Mouse (Mus musculus) MEL (cell line): Measurements from ENCODE around the gene Arpp21. TPM values are rescaled to one million over a fixed set of nuclear protein-coding genes. Genes with fewer than 3 reads are reported as not detected.

Experiments used
- DNase-seq: peaks from one replicate; pipeline ENCODE4 v3.0.0; 2011; ENCODE audit warnings: low read depth, low spot score
- H3K27ac ChIP-seq: 2 replicates; pipeline ENCODE4 v1.5.1; 2012; ENCODE audit warnings: low read depth, mild to moderate bottlenecking, control low read depth, low read length, moderate library complexity; ENCODE audit not compliant: control insufficient read depth
- H3K27me3 ChIP-seq, 2 experiments: fragments of 150-350 bp in 1 of 2; sonication (generic) in 1 of 2; 2 replicates each; pipeline ENCODE4 v1.6.1; 2012; ENCODE audit warnings: low read length in 2 of 2, mild to moderate bottlenecking in 2 of 2, improper control_type of control experiment in 1 of 2, moderate library complexity in 1 of 2; ENCODE audit not compliant: insufficient read depth in 2 of 2, control insufficient read depth in 1 of 2
- H3K36me3 ChIP-seq, 2 experiments: 2 replicates each; pipeline ENCODE4 v1.6.1; 2012 to 2014; ENCODE audit warnings: low read length in 2 of 2, improper control_type of control experiment in 1 of 2, inconsistent platforms in 1 of 2, mild to moderate bottlenecking in 1 of 2; ENCODE audit not compliant: insufficient read depth in 2 of 2, control insufficient read depth in 1 of 2
- H3K4me1 ChIP-seq, 2 experiments: fragments of 150-350 bp in 1 of 2; sonication (generic) in 1 of 2; 2 replicates each; pipeline ENCODE4 v1.6.1; 2012; ENCODE audit warnings: low read length in 2 of 2, improper control_type of control experiment in 1 of 2, mild to moderate bottlenecking in 1 of 2; ENCODE audit not compliant: insufficient read depth in 2 of 2, control insufficient read depth in 1 of 2
- H3K4me3 ChIP-seq, 2 experiments: fragments of 150-350 bp in 1 of 2; sonication (generic) in 1 of 2; 2 replicates each; pipeline ENCODE4 v1.5.1; 2012; ENCODE audit warnings: low read depth in 2 of 2, low read length in 2 of 2, mild to moderate bottlenecking in 2 of 2, moderate library complexity in 2 of 2, control low read depth in 1 of 2, improper control_type of control experiment in 1 of 2; ENCODE audit not compliant: control insufficient read depth in 1 of 2, insufficient read depth in 1 of 2
- H3K79me2 ChIP-seq: 2 replicates; pipeline ENCODE4 v1.6.1; 2012; ENCODE audit warnings: mild to moderate bottlenecking, low read length, moderate library complexity; ENCODE audit not compliant: control insufficient read depth, poor library complexity, insufficient read depth
- H3K9ac ChIP-seq: 2 replicates; pipeline ENCODE4 v1.6.1; 2012; ENCODE audit warnings: low read depth, mild to moderate bottlenecking, control low read depth, low read length, moderate library complexity; ENCODE audit not compliant: control insufficient read depth, poor library complexity, severe bottlenecking
- H3K9me3 ChIP-seq: fragments of 150-350 bp; sonication (generic); replicated peaks from 2 replicates; pipeline ENCODE4 v1.6.1; 2012; ENCODE audit warnings: mild to moderate bottlenecking, low read length, improper control_type of control experiment, moderate library complexity; ENCODE audit not compliant: insufficient read depth
- CHD1 ChIP-seq: IDR thresholded peaks from 2 replicates; pipeline ENCODE4 v1.6.1; 2012; ENCODE audit warnings: low read depth, mild to moderate bottlenecking, inconsistent platforms, low read length, improper control_type of control experiment
- CHD2 ChIP-seq: IDR thresholded peaks from 2 replicates; pipeline ENCODE4 v1.6.1; 2011; ENCODE audit warnings: low read length, improper control_type of control experiment
- EP300 ChIP-seq, 2 experiments: IDR thresholded peaks; 2 replicates each; pipeline ENCODE4 v1.6.1; 2011; ENCODE audit warnings: improper control_type of control experiment in 2 of 2, low read length in 2 of 2, low read depth in 1 of 2, mild to moderate bottlenecking in 1 of 2
- ETS1 ChIP-seq: IDR thresholded peaks from 2 replicates; pipeline ENCODE4 v1.6.1; 2012; ENCODE audit warnings: low read depth, mild to moderate bottlenecking, inconsistent platforms, low read length, improper control_type of control experiment, moderate library complexity
- GABPA ChIP-seq: IDR thresholded peaks from 2 replicates; pipeline ENCODE4 v1.6.1; 2012; ENCODE audit warnings: low read depth, mild to moderate bottlenecking, inconsistent platforms, low read length, improper control_type of control experiment, moderate library complexity
- MAFK ChIP-seq: IDR thresholded peaks from 2 replicates; pipeline ENCODE4 v1.6.1; 2011; ENCODE audit warnings: low read depth, mild to moderate bottlenecking, low read length, improper control_type of control experiment, borderline replicate concordance
- MAZ ChIP-seq: IDR thresholded peaks from 2 replicates; pipeline ENCODE4 v1.6.1; 2012; ENCODE audit warnings: low read depth, mild to moderate bottlenecking, inconsistent platforms, low read length, improper control_type of control experiment
- MEF2A ChIP-seq: IDR thresholded peaks from 2 replicates; pipeline ENCODE4 v1.6.1; 2014; ENCODE audit warnings: low read depth, mild to moderate bottlenecking, inconsistent platforms, low read length, improper control_type of control experiment; ENCODE audit not compliant: poor library complexity, insufficient replicate concordance, severe bottlenecking; ENCODE audit errors: extremely low read depth
- MXI1 ChIP-seq: IDR thresholded peaks from 2 replicates; pipeline ENCODE4 v1.6.1; 2011; ENCODE audit warnings: mild to moderate bottlenecking, low read depth, low read length, improper control_type of control experiment
- NRF1 ChIP-seq: IDR thresholded peaks from 2 replicates; pipeline ENCODE4 v1.6.1; 2014; ENCODE audit warnings: low read depth, mild to moderate bottlenecking, inconsistent platforms, low read length, improper control_type of control experiment, moderate library complexity; ENCODE audit not compliant: poor library complexity, insufficient read depth, severe bottlenecking
- POLR2A ChIP-seq, 2 experiments: IDR thresholded peaks; 2 replicates each; pipeline ENCODE4 v1.6.1; 2011 to 2012; ENCODE audit warnings: low read length in 2 of 2, mild to moderate bottlenecking in 2 of 2, control low read depth in 1 of 2, improper control_type of control experiment in 1 of 2, low read depth in 1 of 2, moderate library complexity in 1 of 2; ENCODE audit not compliant: control insufficient read depth in 1 of 2, insufficient read depth in 1 of 2, poor library complexity in 1 of 2
- POLR2AphosphoS2 ChIP-seq: IDR thresholded peaks from 2 replicates; pipeline ENCODE4 v1.6.1; 2011; ENCODE audit warnings: low read length, improper control_type of control experiment
- SIN3A ChIP-seq: IDR thresholded peaks from 2 replicates; pipeline ENCODE4 v1.6.1; 2012; ENCODE audit warnings: low read length, improper control_type of control experiment, inconsistent platforms
- ZC3H11A ChIP-seq: IDR thresholded peaks from 2 replicates; pipeline ENCODE4 v1.6.1; 2012; ENCODE audit warnings: low read depth, mild to moderate bottlenecking, inconsistent platforms, low read length, improper control_type of control experiment
- ZNF384 ChIP-seq: IDR thresholded peaks from 2 replicates; pipeline ENCODE4 v1.6.1; 2012; ENCODE audit warnings: low read depth, mild to moderate bottlenecking, inconsistent platforms, low read length, improper control_type of control experiment
- polyA plus RNA-seq, 2 experiments: library from polyadenylated mRNA; stranded (reverse) in 1 of 2; unstranded in 1 of 2; fragments of >175 nt in 1 of 2; fragments of >200 nt in 1 of 2; gene quantifications; 2 replicates each; pipeline versions ENCODE4 v1.2.1 to v1.2.4; 2012; ENCODE audit warnings: low replicate concordance in 2 of 2, low read depth in 1 of 2; ENCODE audit not compliant: insufficient read length in 2 of 2, insufficient read depth in 1 of 2, missing spikeins in 1 of 2
- total RNA-seq: library from RNA; depleted of rRNA; stranded (reverse); fragments of 300-350 nt; gene quantifications from 2 replicates; pipeline ENCODE4 v1.2.3, GENCODE M21; 2012

The Arpp21 gene
- total and polyA plus RNA-seq, 3 experiments = 0.10 to 0.12 TPM; not detected in 1

GRCm38 (mm10) chr9:112249753-112250152, 14.0 kb upstream of the Arpp21 start:
- Histone ChIP-seq H3K36me3 (no peaks in the 10 kb centered on the region), H3K79me2 (no peaks in the 10 kb centered on the region), H3K27ac (no peak overlapping the region), H3K4me1 (no peaks in the 10 kb centered on the region), H3K27me3 (no peaks in the 10 kb centered on the region), H3K4me3 (no peak overlapping the region), H3K9me3 (no peaks in the 10 kb centered on the region), H3K9ac (no peak overlapping the region)
- no peak for DNase-seq
- TF ChIP-seq CHD2 (no peak), ETS1 (no peak), CHD1 (no peak)

- H3K9ac ChIP-seq = no peak overlapping the region
- no peaks in the 10 kb centered on the region for H3K36me3 ChIP-seq
- no peaks in the 10 kb centered on the region for H3K4me1 ChIP-seq
- no peak overlapping the region for H3K4me3 ChIP-seq
- no peaks in the 10 kb centered on the region for H3K27me3 ChIP-seq
- no peaks in the 10 kb centered on the region for H3K79me2 ChIP-seq
- H3K9me3 ChIP-seq = no peaks in the 10 kb centered on the region
- H3K27ac ChIP-seq = no peak overlapping the region
- no peak for DNase-seq
- TF ChIP-seq MEF2A (no peak), MAFK (peak; percentile 63; the same call in 1 of the 2 replicates), POLR2A (IDR thresholded peaks at IDR 0.05; ENCODE audit: control insufficient read depth in 1 of 2, insufficient read depth in 1 of 2, low read depth in 1 of 2, low read length in 2 of 2, poor library complexity in 1 of 2) (no peak), EP300 (IDR thresholded peaks at IDR 0.05; ENCODE audit: low read depth in 1 of 2, low read length in 2 of 2) (no peak)
Observed at GRCm38 (mm10) chr9:112247183-112247582, 11.4 kb upstream of the Arpp21 start.

GRCm38 (mm10) chr9:112238168-112238567, 2.4 kb upstream of the Arpp21 start:
- DNase-seq = no peak
- Histone ChIP-seq H3K79me2 (no peaks in the 10 kb centered on the region), H3K9ac (no peak overlapping the region), H3K36me3 (no peaks in the 10 kb centered on the region), H3K9me3 (no peaks in the 10 kb centered on the region), H3K4me1 (no peaks in the 10 kb centered on the region), H3K27me3 (no peaks in the 10 kb centered on the region), H3K4me3 (no peak overlapping the region), H3K27ac (no peak overlapping the region)
- TF ChIP-seq MAZ (no peak), SIN3A (no peak), GABPA (no peak), ZC3H11A (no peak), MXI1 (no peak), ZNF384 (no peak), POLR2AphosphoS2 (no peak), NRF1 (no peak)
